Comparison of ENCODE assay signal across 14 mouse cellular contexts in the genomic region with DNA sequence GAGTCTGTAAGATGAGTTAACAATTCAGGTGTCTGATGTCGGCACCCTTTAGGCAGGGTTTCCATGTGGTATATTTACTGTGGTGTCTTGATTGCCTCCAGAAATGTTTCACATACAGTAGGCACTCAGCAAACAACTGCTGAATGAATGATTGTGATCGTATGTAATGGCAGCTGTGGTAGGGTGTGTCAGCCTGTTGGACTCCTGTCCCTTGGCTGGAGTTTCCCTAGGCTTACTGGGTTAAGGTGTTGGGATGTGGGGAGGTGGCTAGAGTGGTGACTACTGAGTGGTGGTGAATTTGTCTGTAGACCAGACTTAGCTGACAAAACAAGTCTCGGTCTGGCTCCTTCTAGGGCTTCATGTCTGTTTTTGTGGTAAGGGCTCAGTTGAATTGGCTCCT. TPM values are rescaled to one million over a fixed set of nuclear protein-coding genes. Genes with fewer than 3 reads are reported as not detected.
"Had no signal": no experiment of that assay in that cellular context is flagged by ENCODE, and none has a peak within 500 bp of the region (broad histone marks: within the 10 kb centered on the region; RNA-seq: fewer than 3 reads in every experiment).

No protein-coding gene starts in this region.

- H3K4me3 ChIP-seq: limb, embryonic 13.5 days; midbrain, embryonic 10.5 days; neural tube, embryonic 13.5 days had no signal

- H3K27me3 ChIP-seq: limb, embryonic 13.5 days; neural tube, embryonic 13.5 days had no signal

- H3K27ac ChIP-seq: limb, embryonic 13.5 days; liver, embryonic 14.5 days; midbrain, embryonic 10.5 days; neural tube, embryonic 13.5 days had no signal

- H3K9ac ChIP-seq: limb, embryonic 13.5 days; liver, embryonic 14.5 days; neural tube, embryonic 13.5 days had no signal

- H3K9me3 ChIP-seq: limb, embryonic 13.5 days; midbrain, embryonic 10.5 days; neural tube, embryonic 13.5 days had no signal

- DNase-seq: kidney, adult 8-10 months; kidney, postnatal 25 days; lung, adult 18-20 months; midbrain, embryonic 14.5 days; retina, postnatal 1 day; right cerebral cortex, postnatal 4 days; spleen, adult 18-20 months; thymus, adult 2 months had no signal

- H3K4me2 ChIP-seq: limb, embryonic 13.5 days; neural tube, embryonic 13.5 days had no signal

RNA-seq across cellular contexts. Expression of gene Ttc9b, which starts 43.3 kb away (rescaled TPM):
- polyA plus RNA-seq: liver, adult 2 months; liver, embryonic 14.5 days; thymus, adult 2 months; urinary bladder, adult 2 months had no signal
